Mouse (Mus musculus): ENCODE data around the gene Gm45015. TPM values are rescaled to one million over a fixed set of nuclear protein-coding genes. Genes with fewer than 3 reads are reported as not detected.

Gene Gm45015
- polyA plus RNA-seq, 1 experiment: not detected

Other genes starting within 250 kb of the Gm45015 start
- gene Xlr3a, start 239.7 kb downstream of the Gm45015 start, polyA plus RNA-seq (2012; rRNA removed): 1.6 and 2.1 TPM in 2 replicates
- 0.32 and 0.46 TPM in 2 replicates for gene Gm14685, start 219.8 kb downstream of the Gm45015 start, polyA plus RNA-seq (2012; rRNA removed)
- gene Xlr5b, start 188.0 kb downstream of the Gm45015 start, polyA plus RNA-seq (2012; rRNA removed): not detected in 2 replicates
- 0.32 and 0.42 TPM in 2 replicates for gene DXBay18, start 187.4 kb downstream of the Gm45015 start, polyA plus RNA-seq (2012; rRNA removed)
- not detected in 2 replicates for gene Spin2d, start 159.9 kb downstream of the Gm45015 start, polyA plus RNA-seq (2012; rRNA removed)
- 3.8 and 6.8 TPM in 2 replicates for gene Xlr3b, start 144.6 kb downstream of the Gm45015 start, polyA plus RNA-seq (2012; rRNA removed)
- 0.92 and 1.8 TPM in 2 replicates for gene Xlr4b, start 122.5 kb downstream of the Gm45015 start, polyA plus RNA-seq (2012; rRNA removed)
- 14.7 and 16.6 TPM in 2 replicates for gene F8a, start 108.5 kb downstream of the Gm45015 start, polyA plus RNA-seq (2012; rRNA removed)
- 0.12 and 0.40 TPM in 2 replicates for gene Xlr4c, start 93.7 kb downstream of the Gm45015 start, polyA plus RNA-seq (2012; rRNA removed)
- gene Xlr3c, start 71.5 kb downstream of the Gm45015 start, polyA plus RNA-seq (2012; rRNA removed): 0.06 TPM in 1 of 2 replicates, not detected in the other
- gene Xlr5a, start 43.9 kb downstream of the Gm45015 start, polyA plus RNA-seq (2012; rRNA removed): 0.13 TPM in 1 of 2 replicates, not detected in the other
- gene Xlr5c, start 43.9 kb downstream of the Gm45015 start, polyA plus RNA-seq (2012; rRNA removed): not detected in 2 replicates
- gene Zfp275, start 5.8 kb upstream of the Gm45015 start, polyA plus RNA-seq (2012; rRNA removed): 16.9 and 17.5 TPM in 2 replicates
- gene Gm18336, start 61.9 kb upstream of the Gm45015 start, polyA plus RNA-seq (2012; rRNA removed): 0.13 and 0.16 TPM in 2 replicates
- 0.95 and 1.6 TPM in 2 replicates for gene Zfp92, start 74.3 kb upstream of the Gm45015 start, polyA plus RNA-seq (2012; rRNA removed)
- gene Trex2, start 98.5 kb upstream of the Gm45015 start, polyA plus RNA-seq (2012; rRNA removed): not detected in 2 replicates
- gene Haus7, start 122.2 kb upstream of the Gm45015 start, polyA plus RNA-seq (2012; rRNA removed): 11.7 and 12.7 TPM in 2 replicates
- gene Bgn, start 146.8 kb upstream of the Gm45015 start, polyA plus RNA-seq (2012; rRNA removed): 28.2 and 30.2 TPM in 2 replicates
- gene Atp2b3, start 166.2 kb upstream of the Gm45015 start, polyA plus RNA-seq (2012; rRNA removed): 29.2 and 35.8 TPM in 2 replicates